Mouse (Mus musculus) lung, postnatal 0 days (tissue): ENCODE measurements around the gene H2afj.

Experiments used
- CTCF ChIP-seq: IDR thresholded peaks from 2 replicates; pipeline ENCODE4 v1.5.1; 2016; ENCODE audit warnings: antibody characterized with exemption, mild to moderate bottlenecking
- EP300 ChIP-seq: IDR thresholded peaks from 2 replicates; pipeline ENCODE4 v1.6.1; 2016; ENCODE audit warnings: antibody characterized with exemption, mild to moderate bottlenecking, control low read depth

- no peak for TF ChIP-seq CTCF
- TF ChIP-seq EP300: no peak
These were observed 47.1 kb downstream of the H2afj start for GRCm38 (mm10) chr6:136855183-136855582.
